Mouse (Mus musculus) testis, adult 2 months (tissue): Measurements from ENCODE around the gene Slc12a4.

ENCODE experiments used
- CTCF ChIP-seq: fragments of 200-500 bp; IDR thresholded peaks from 2 replicates; pipeline ENCODE4 v1.5.1; 2012; ENCODE audit warnings: low read depth, mild to moderate bottlenecking, inconsistent platforms, low read length, moderate library complexity; ENCODE audit not compliant: control insufficient read depth, insufficient read depth, insufficient replicate concordance
- POLR2A ChIP-seq: fragments of 200-500 bp; IDR thresholded peaks from 2 replicates; pipeline ENCODE4 v1.6.1; 2012; ENCODE audit warnings: low read depth, mild to moderate bottlenecking, inconsistent platforms, low read length, moderate library complexity; ENCODE audit not compliant: control insufficient read depth

GRCm38 (mm10) chr8:105961101-105961500 lies 4.8 kb downstream of the Slc12a4 start:
- TF ChIP-seq CTCF (no peak), POLR2A (no peak)
